Mouse (Mus musculus) right cerebral cortex, postnatal 4 days (tissue): ENCODE measurements around the gene Pde4d.

Source experiments
- DNase-seq: peaks from one replicate; pipeline ENCODE4 v3.0.0-alpha.2; 2022

Gene Pde4d

DNA sequence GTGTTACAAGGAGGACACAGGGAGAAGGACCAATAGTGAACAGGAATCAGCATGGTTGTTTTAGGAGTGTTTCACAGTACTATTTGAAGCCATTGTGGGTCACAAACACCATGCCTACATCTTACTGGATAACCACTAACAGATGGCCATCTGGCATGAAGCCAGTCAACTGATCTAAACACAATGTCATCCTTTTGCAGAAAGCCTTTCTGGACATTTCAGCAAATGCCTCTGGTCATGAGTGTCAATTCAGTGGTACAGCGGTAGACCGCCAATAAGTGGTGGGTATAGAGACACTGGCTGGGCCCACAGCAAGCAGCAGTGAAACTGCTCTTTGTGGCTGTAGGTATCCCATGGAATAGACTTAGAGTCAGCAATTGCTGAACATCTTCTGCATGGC lies 151.3 kb downstream of the Pde4d start:
- no peak for DNase-seq

DNA sequence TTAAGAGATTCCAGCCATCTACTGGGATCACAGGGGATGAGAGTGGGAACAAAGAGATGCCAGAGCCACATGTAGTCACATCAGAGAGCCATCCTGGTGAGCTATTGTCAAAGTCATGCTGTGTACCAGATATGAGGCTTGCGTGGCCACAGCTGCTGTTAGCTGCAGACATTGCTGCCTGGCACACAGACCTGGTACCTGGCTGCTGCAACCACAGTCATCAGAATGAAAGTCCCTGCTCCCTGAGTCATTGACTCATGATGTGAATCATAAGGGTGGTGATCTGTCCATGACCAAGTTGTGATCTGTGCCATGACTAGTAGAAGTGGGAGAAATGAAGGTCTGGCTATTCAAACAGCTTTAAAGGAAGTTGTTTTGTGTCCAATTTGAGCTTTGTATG lies 153.8 kb downstream of the Pde4d start:
- DNase-seq = no peak

DNA sequence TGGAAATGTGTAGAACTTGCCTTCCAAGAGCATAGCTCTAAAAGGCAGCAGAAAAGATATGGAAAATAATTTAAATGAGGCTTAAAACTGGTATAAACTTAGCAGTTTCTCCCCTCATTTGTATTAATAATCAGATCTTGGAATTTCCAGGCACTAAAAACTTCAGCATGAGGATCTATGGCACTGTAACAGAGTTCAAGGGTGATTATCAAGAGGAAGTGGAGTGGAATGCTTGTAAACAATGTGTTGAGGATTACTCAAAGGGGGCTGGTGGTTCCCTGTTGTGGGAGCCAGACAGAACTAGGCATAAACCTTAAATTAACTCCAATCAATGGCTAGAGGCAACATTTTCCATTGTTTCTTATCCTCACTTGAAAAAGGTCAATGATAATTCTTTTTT lies 154.5 kb downstream of the Pde4d start:
- no peak for DNase-seq

DNA sequence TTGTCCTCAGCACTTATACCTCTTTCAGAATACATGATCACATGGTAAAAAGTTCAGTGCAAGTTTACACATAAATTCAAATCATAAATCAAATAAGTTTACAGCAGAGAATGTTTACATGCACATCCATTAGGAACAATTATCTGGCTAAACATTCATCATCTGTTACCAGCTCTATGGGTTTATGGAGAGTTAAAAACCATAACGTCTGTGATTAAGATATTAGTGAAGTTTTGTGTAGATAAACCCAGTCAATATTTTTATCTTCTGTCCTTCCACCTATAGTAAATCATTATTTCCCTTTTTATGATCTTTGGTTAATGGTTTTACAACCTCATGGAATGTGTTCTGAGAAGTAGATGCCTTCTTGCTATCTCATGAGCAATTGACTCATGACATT lies 168.5 kb downstream of the Pde4d start:
- no peak for DNase-seq

DNA sequence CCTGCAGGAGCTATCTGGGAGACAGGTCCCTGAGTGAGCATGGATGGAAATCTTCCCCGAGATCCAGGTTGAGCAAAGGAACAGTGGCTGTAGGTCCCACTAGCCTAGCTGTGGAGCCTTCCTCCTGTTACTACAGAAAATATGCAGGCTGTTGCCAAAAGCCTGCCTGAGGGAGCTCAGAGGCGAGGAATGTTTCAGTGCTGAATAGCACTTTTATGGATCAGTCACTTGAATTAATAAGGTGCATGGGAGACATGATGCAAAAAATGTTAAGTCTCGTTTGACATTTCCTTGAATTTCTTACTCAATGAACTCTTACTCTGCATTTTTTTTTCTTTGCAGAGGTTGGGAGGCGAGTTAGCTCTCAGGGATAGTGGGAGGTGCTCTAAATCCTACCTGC lies 172.9 kb downstream of the Pde4d start:
- no peak for DNase-seq

DNA sequence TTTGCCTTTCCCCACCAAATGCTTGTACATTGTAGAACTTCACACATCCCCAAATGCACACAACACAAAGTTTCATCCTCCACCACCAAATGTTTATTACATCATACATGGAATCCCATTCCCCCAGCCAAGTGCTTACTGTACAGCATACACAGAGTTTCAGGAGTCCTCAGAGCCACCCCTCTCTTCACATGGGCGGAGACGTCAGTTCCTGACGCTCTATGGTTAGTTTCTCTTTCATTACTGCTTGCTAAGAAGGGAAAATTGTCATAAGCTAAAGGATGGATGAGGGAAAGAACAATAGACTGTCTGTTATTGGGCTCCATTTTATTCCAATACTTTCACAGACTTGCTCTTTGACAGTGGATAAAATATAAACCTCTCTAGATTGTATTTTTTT lies 174.2 kb downstream of the Pde4d start:
- DNase-seq = no peak

DNA sequence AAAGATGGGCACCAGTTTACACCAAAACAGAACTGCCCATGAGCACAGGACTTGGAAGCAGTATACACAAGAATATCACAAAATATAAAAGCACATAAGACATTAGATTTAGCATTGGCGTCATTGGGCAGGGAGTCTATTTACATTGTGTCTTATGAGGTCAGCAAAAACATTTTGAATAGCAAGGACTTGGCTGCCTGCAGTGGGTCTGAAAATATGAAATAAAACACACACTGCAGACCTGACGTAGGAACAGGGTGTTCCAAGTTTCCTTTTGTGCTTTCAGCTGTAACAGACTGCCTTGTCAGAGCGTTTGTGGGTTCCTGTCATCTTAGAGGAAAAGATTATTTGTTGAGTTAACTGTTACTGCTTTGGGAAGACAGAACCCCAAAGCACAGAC lies 176.4 kb downstream of the Pde4d start:
- no peak for DNase-seq

DNA sequence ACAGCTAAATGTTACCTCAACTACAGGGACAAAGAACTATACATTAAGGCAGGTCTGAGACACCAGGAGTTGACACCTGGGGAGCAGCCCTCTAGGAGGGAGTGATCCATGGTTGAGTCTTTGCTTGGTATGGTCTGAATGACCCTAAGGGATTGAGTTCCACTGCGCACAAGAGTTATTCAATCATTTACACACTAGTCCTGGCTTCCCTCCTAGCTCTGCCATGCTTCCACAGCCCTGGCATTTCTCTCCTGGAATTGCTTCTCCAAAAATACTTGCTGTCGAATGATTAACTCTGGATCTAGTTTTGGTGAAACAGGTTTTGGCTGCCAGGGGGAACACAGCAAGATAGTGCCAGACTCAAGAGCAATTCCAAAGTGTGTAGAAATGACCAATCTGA lies 178.8 kb downstream of the Pde4d start:
- DNase-seq = no peak

DNA sequence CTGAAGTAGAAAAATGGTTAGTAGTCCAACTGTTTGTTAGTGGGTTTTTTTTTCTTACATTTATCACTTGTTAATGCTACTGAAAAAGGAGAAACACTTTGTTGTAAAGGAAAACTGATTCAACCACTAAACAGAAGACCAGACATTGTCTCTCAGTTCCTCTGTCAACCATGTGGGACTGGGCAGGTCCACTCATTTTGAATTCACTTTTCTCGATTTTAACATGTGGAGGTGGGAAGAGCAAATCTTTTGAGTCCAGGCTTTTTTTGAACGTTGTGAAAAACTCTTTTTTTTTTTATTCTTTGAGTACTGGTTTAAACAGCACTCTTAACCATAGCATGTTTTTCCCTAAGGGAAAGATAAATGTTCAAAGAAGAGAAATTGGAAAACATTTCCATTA lies 180.8 kb downstream of the Pde4d start:
- DNase-seq = no peak

DNA sequence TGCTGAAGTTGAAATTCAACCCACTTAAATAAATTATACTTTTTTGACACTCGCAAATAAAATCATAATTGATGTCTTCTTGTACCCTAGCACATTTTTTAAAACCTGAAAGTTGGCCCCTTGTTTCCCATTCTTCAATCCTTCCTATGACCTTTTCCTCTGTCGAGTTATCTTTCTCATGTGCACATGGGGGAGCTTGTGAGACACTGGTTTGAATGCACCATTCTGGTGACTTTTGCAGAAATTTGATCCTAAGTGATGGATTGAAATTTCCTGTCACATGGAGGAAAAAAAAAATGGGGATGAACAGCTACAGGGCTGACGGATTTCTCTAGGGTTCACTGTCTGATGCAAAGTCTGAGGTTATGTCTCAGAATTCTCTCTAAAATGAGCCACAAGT lies 181.5 kb downstream of the Pde4d start:
- no peak for DNase-seq

DNA sequence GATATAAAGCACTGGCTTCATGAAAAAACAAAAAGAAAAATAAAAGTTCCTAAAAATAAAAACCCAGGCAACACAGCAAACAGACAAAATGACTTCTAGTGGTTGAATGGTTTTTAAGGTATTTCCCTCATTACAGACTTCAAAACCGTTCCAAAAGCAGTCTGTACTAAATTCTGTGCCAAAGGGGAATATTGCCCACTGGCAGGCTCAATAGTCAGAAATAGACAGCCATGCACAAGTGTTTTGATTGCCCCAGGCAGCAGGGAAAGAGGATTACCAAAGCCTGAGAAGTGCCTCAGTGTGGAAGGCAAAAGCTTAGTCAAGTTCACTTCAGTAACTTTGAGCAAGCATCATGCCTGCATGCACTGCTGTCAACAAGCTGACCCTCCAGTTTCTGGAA lies 186.8 kb downstream of the Pde4d start:
- no peak for DNase-seq

DNA sequence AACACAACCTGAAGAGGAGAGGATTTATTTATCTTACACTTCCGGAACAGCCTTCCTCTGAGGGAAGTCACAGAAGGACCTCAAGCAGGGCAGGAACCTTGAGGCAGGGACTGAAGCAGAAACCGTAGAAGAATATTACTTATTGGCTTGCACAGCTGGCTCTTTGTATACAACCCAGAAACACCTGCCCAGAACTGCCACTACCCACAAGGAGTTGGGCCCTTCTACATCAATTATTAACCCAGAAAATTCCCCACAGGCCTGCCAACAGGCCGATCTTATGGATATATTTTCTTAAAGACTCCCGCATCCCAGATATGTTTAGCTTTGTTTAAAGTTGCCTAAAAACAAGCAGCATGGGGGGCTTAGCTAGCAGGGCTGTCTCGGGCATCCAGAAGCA lies 192.5 kb downstream of the Pde4d start:
- DNase-seq = no peak

DNA sequence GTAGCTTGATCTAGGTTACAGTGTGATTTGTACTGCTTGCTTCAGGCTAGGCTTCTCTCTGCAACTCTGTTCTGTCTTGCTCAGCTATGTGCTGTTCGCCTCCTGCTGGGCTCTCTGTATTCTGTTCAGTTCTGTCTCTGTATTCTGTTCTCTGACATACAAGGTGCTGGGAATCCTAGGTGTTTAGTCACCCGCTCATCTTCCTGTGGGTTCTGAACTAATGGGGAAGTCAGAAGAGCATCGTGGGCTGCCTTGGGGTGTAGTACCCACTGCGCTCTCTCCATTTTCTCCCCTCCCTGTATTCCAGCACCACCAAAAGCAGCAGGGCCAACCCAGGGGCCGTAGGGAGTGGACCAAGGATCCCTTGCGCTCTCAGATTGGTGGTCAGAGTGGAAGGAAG lies 197.1 kb downstream of the Pde4d start:
- no peak for DNase-seq

DNA sequence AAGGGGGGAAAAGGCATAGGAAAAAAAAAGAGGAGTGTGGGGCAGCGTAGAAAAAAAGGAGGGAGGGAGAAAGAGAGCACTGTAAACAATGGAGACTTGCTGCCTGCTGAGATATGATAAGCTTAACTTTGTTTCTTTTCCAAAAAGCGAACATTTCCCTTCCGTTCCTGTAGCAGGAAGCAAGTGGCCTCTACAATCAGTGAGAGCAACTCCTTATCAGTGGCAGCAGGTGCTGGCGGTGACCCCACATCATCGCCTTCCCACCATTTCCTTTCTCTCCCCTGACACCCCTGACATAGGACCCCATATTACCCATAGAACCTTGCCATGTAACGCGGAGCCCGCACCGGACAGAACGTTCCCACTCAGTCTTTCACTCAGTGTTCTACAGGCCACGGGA lies 197.5 kb downstream of the Pde4d start:
- no peak for DNase-seq

DNA sequence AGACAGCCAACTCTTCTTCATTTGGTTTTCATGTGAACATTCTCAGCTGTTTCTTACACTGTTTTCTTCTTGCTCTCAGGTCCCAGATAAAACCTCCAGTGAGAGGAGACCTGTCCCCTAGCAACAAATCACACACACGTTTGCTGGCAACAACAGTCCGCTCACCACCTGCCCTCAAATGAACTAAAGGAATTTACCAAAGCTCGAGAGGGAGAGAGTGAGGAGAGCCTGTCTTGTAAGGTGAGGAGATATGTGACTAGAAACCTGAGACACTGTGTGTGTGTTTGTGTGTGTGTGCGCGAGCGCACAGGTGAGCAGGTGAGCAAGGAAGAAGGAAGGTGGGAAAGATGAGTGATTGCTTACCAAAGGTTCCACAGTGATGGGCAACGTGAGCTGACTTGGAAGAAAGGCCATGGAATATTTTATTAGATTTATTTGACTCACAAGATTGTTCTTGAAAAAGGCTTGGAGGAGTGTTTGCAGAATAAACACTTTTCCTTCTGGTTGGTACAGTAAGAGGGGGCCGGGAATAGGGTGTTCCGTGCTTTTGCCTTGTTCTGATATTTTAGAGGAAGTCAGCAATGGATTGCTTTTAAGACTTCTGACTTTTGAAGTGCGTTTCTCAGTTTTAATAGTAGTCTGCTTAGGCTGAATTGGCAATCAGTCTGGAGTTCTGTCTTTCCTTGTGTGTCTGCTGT lies 204.4 kb downstream of the Pde4d start:
- DNase-seq = no peak

DNA sequence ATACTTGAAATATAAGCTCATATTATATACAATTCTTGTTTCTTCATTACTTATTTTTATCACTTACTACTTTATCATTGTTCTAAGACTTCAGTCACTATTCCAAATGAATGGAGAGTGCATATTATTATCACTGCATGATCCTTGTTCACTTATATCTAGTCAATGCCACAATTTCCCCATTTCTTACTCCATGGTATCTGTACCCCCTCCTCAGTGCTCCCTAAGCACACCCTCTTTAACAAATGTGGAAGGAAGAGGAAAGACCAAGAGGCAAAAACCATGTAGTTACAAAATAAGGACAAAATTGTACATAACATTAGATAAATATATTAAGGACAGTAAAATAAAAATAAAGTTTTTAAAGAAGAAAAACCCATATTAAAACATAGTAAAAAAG lies 216.8 kb downstream of the Pde4d start:
- DNase-seq = no peak

DNA sequence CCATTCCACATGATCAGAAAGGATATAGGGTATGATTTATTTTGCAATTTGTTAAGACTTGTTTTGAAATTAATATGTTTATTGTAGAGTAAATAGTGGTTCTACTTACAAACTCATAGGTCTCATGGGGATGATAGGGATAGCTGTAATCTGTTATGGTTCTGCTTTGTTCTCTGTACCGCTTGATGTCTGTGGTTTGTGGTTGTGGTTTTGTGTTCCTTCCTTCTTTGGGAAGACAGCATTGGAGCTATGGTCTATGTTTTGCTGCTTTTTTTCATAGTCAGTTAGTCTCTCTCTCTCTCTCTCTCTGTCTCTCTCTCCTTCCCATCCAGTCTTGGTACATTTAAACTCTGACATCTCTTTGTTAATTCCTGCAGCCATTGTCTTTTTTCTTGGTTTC lies 217.3 kb downstream of the Pde4d start:
- DNase-seq = no peak

DNA sequence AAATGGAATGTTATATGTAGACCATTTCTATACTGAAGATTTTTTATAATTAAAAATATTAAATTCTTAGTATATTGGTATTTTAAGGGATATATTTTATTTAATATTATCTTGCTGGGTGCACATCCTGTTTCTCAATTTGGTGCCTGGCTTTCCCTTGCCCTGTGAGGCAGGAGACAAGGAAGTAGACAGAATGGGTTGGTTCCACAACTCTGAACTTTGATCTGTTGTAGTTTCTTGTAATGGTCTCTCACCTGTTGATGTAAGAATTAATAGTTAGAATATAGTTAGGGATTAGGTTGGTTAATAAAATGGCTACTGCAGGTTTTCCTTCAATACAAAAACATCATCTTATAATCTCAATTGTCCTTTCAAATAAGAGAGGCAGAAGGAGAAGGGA lies 227.3 kb downstream of the Pde4d start:
- DNase-seq = no peak

DNA sequence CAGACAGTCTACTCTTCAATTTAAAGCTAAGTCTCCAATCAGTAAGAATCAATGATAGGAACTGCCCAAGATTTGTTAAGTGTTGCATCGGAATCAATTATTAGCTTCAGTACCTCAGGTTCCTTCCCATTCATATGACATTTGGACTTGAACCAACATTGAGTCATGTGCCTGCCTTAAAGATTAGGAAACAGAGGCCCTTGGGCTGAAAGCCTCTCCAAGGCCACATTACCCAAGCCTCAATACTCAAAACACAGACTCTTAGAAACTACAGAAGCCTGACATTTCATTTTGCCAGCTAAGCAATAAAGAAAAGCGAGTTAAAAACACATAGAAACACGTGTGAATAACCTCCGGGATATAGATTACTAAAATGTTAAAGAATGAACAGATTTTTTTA lies 233.3 kb downstream of the Pde4d start:
- DNase-seq = no peak

DNA sequence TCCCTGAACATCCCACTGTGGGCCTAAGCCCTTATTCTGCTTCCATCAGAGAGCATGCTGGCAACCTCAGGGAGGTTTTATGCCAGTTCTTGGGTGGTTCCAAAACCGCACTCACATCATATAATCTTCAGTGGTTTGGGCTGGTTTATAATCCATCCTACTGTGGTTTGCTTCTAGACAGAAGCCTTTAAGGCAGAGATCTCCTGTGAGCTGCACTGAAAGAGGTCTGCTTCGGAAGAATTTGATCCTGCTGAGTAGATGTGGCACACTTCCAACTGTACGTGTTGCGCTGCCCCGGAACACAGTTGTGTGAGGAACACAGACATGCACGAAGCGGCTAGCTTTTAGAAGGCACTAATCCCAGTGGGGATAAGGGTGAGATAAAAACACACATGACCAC lies 236.1 kb downstream of the Pde4d start:
- no peak for DNase-seq

DNA sequence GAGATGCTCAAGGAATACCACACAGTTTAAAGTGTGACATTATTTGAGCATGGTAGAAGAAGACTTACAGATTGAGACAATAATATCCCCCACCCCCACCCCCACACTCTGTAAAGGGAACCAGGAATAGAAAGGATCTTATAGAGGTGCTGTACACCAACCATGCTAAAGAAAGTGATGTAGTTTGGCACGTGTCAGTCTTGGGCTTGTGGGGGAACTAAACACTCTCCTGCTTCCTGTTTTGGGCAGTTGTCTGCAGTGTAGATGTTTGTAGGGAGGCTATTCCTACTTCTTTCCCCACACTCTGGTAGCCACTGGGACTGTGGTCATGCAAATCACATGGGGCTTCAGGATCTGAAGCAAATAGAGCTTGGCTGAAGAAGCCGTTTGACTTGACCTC lies 236.5 kb downstream of the Pde4d start:
- no peak for DNase-seq

DNA sequence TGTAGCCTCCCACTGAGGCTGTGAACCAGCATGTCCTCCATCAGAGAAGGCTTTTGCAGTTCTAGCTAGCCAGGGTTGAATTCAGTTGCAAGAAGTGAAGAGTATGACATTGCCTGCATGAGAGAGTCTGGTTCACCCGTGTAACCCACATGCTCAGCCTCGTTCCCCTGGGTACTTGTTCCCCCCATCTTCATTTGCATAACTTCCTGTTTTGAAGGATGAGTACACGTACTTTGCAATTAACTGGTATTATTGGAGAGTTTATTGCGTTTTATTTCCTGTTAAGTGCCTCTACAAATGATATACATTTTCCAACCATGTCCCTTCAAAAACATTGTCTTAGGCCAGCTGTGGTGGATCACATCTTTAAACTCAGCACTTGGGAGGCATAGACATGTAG lies 237.1 kb downstream of the Pde4d start:
- DNase-seq = no peak

DNA sequence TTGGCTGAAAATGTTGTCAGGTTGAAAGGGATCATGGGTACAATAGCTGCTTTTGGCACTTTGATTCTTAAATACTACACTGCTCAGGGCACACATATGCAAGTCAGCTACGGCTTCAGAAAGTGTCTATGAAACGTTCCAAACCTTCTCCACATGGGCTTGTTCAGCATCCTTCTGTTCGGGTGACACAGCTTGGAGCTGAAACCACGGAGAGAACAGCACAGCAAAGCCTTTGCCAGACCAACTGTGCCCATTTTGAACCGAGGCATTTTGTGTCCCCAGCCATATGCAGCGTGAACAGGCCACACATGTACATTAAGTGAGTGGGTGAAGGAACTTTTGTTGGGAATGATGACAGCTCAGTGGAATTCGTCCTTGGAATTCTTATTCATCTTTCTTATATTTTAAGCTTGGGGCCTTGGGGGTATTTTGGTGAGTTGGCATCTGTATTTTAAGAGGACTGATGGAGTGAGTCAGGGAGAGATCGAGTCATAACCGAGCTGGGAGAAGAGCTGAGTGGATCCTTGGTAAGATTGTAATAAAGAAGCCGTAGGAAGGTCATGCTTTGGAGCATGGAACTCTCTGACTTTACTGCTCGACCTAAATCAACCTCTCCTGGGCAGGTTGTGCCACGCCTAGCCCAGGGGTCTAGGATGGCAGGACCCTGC lies 243.3 kb downstream of the Pde4d start:
- DNase-seq = no peak

DNA sequence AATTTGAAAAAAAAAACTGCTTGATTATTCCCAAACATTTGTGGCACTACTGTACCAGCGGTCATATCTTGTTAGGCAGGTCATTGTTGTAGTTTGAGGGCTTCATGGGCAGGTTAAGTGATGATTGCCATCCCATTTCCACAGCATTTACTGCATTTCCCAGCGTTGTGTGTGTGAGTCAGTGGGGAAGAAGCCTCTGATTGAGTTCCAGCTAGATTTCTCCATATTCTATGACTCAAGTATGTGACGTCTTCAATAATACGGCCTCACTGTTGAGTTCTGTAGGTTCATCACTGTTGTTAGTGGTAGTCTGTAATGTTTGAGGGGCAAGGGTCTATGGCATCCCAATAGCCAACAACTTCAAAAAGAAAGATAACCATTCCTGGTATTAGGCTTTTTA lies 255.7 kb downstream of the Pde4d start:
- DNase-seq = no peak

DNA sequence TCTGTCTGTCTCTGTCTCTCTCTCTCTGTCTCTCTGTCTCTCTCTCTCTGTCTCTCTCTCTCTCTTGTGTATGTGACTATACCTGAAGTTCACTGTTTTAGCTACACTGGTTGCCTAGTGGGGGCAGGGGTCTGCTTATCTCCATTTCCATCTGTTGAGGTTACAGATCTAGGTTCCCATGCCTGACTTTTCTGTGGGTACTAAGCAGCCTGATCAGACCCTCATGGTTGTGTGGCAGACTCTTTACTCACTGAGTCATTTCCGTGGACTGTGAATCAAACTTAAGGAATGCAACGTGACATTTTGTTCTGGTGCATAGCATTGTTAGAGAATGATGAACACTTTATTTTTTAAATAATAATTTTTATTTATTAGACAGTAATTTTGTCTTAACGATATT lies 264.3 kb downstream of the Pde4d start:
- DNase-seq = no peak
